Mouse (Mus musculus) myocyte (in vitro differentiated cells): ENCODE measurements around the gene Pax2.

Experiments
- E2F4 ChIP-seq: IDR thresholded peaks from one replicate; pipeline ENCODE4 v1.6.1; 2011; ENCODE audit warnings: mild to moderate bottlenecking, control low read depth, moderate library complexity; ENCODE audit not compliant: insufficient read depth
- MAX ChIP-seq: IDR thresholded peaks from one replicate; pipeline ENCODE4 v1.6.1; 2011; ENCODE audit warnings: low read depth, mild to moderate bottlenecking, control low read depth
- POLR2A ChIP-seq: IDR thresholded peaks from one replicate; pipeline ENCODE4 v1.6.1; 2011; ENCODE audit warnings: low read depth, mild to moderate bottlenecking, control low read depth, moderate library complexity; ENCODE audit not compliant: insufficient read length
- POLR2AphosphoS2 ChIP-seq: IDR thresholded peaks from one replicate; pipeline ENCODE4 v1.6.1; 2011; ENCODE audit warnings: low read depth, control low read depth; ENCODE audit not compliant: insufficient read length
- REST ChIP-seq: IDR thresholded peaks from one replicate; pipeline ENCODE4 v1.6.1; 2011; ENCODE audit warnings: mild to moderate bottlenecking, control low read depth, moderate library complexity; ENCODE audit not compliant: insufficient read depth, insufficient read length
- SRF ChIP-seq: IDR thresholded peaks from one replicate; pipeline ENCODE4 v1.6.1; 2011; ENCODE audit warnings: low read depth; ENCODE audit not compliant: control insufficient read depth, insufficient read length

DNA sequence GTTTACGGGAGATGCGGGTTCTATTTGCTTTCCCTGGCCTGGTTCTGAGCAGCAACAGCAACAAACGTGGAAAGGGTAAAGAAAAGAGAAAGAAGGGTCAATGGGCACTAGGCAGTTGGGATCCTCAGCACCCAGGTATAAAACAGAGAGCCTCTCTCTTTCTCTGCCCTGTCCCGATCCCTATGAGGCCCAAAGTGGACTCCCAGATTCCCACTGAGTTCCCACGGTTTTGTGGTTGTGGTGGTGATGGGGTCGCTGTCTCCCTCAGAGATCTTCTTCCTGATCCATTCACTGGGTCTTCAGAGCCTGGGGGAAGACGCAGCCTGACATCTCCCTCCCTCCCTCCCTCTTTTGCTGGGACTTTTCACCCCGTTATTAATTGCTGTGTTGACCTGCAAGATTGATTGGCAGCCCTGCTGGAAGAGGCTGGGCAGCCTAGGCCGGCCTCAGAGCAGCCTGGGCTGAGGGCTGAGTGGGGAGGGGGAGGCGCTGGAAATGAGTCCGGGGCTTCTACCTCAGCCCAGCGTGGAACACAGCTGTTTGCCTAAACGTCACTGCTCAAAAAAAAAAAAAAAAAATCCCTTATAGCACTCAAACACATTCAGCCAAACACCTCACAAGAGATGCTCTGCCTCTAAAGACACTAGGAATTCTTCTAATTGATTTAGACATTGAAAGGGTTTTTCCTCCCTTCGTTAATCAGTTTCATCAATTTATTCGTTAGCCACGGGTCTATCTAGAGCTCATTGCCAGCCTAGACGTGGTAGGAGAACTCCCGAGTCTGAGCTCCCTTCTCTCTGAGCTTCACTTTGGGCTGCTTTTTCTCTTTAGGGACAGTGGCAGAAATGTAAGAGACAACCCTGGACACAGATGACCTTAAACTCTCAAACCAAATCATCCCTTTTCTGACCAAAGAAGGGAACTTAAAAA, 6.5 kb upstream of the Pax2 start:
- TF ChIP-seq SRF (no peak), POLR2A (no peak), POLR2AphosphoS2 (no peak), MAX (no peak), E2F4 (no peak), REST (no peak)
